Comparison of ENCODE assay signal across 18 mouse cellular contexts in genomic region chr10:53165036-53165435, GRCm38 (mm10).
"Had no signal": no experiment of that assay in that cellular context is flagged by ENCODE, and none has a peak within 500 bp of the region (broad histone marks: within the 10 kb centered on the region; RNA-seq: fewer than 3 reads in every experiment).

No protein-coding gene starts in this region.

- ATAC-seq: hindbrain, embryonic 16.5 days; hindbrain, postnatal 0 days; inflammation-experienced regulatory T-cells, adult 6 months; intestine, embryonic 15.5 days had no signal

- H3K36me3 ChIP-seq: heart, embryonic 10.5 days; heart, embryonic 12.5 days; heart, embryonic 13.5 days; heart, embryonic 15.5 days; hindbrain, embryonic 10.5 days; hindbrain, embryonic 12.5 days; hindbrain, embryonic 13.5 days; hindbrain, embryonic 15.5 days; intestine, embryonic 15.5 days; kidney, embryonic 15.5 days had no signal

- H3K4me2 ChIP-seq: heart, embryonic 11.5 days; heart, embryonic 12.5 days; heart, embryonic 13.5 days; heart, embryonic 15.5 days; hindbrain, embryonic 12.5 days; hindbrain, embryonic 13.5 days; hindbrain, embryonic 14.5 days; hindbrain, embryonic 15.5 days; intestine, embryonic 15.5 days; kidney, embryonic 15.5 days had no signal

- H3K27me3 ChIP-seq: heart, embryonic 12.5 days; heart, embryonic 13.5 days; heart, embryonic 15.5 days; hindbrain, embryonic 12.5 days; hindbrain, embryonic 13.5 days; hindbrain, embryonic 15.5 days; intestine, embryonic 15.5 days; kidney, embryonic 15.5 days had no signal

- H3K27ac ChIP-seq: heart, embryonic 10.5 days; heart, embryonic 13.5 days; heart, embryonic 15.5 days; hindbrain, embryonic 10.5 days; hindbrain, embryonic 12.5 days; hindbrain, embryonic 13.5 days; hindbrain, embryonic 14.5 days; hindbrain, embryonic 15.5 days; hindbrain, postnatal 0 days; intestine, embryonic 15.5 days; kidney, embryonic 15.5 days; kidney, postnatal 0 days; layer of hippocampus, adult 2 months; left cerebral cortex, adult 2 months had no signal

- H3K4me1 ChIP-seq: heart, embryonic 10.5 days; heart, embryonic 12.5 days; heart, embryonic 13.5 days; heart, embryonic 15.5 days; hindbrain, embryonic 10.5 days; hindbrain, embryonic 12.5 days; hindbrain, embryonic 13.5 days; hindbrain, embryonic 15.5 days; intestine, embryonic 15.5 days; kidney, embryonic 15.5 days had no signal

- H3K9ac ChIP-seq: heart, embryonic 12.5 days; heart, embryonic 13.5 days; heart, embryonic 15.5 days; hindbrain, embryonic 12.5 days; hindbrain, embryonic 13.5 days; hindbrain, embryonic 14.5 days; hindbrain, embryonic 15.5 days; intestine, embryonic 15.5 days; kidney, embryonic 15.5 days had no signal

- H3K4me3 ChIP-seq: heart, embryonic 10.5 days; heart, embryonic 12.5 days; heart, embryonic 13.5 days; heart, embryonic 15.5 days; hindbrain, embryonic 10.5 days; hindbrain, embryonic 12.5 days; hindbrain, embryonic 13.5 days; hindbrain, embryonic 15.5 days; intestine, embryonic 15.5 days; kidney, embryonic 15.5 days; layer of hippocampus, adult 2 months; left cerebral cortex, adult 2 months had no signal

- H3K9me3 ChIP-seq: heart, embryonic 10.5 days; heart, embryonic 12.5 days; heart, embryonic 13.5 days; heart, embryonic 15.5 days; hindbrain, embryonic 10.5 days; hindbrain, embryonic 12.5 days; hindbrain, embryonic 13.5 days; hindbrain, embryonic 15.5 days; intestine, embryonic 15.5 days; kidney, embryonic 15.5 days had no signal
